Mouse (Mus musculus) CH12.LX (cell line): ENCODE measurements around the gene Nfia.

ENCODE experiments used
- CTCF ChIP-seq, 2 experiments: IDR thresholded peaks in 1 of 2; conservative IDR thresholded peaks in 1 of 2; 2 replicates each; pipeline ENCODE4 v1.5.1; 2011 to 2012; ENCODE audit warnings: low read depth in 2 of 2, low read length in 2 of 2, improper control_type of control experiment in 1 of 2, inconsistent platforms in 1 of 2, mild to moderate bottlenecking in 1 of 2, moderate library complexity in 1 of 2
- KAT2A ChIP-seq: IDR thresholded peaks from 2 replicates; pipeline ENCODE4 v1.6.1; 2012; ENCODE audit warnings: low read length, improper control_type of control experiment, inconsistent platforms; ENCODE audit not compliant: insufficient replicate concordance
- MAFK ChIP-seq: IDR thresholded peaks from 2 replicates; pipeline ENCODE4 v1.6.1; 2011; ENCODE audit warnings: low read length, improper control_type of control experiment; ENCODE audit not compliant: insufficient replicate concordance
- MAX ChIP-seq: IDR thresholded peaks from 2 replicates; pipeline ENCODE4 v1.6.1; 2011; ENCODE audit warnings: low read length, improper control_type of control experiment
- POLR2A ChIP-seq: IDR thresholded peaks from 2 replicates; pipeline ENCODE4 v1.6.1; 2011; ENCODE audit warnings: low read depth, mild to moderate bottlenecking, improper control_type of control experiment, low read length
- SMC3 ChIP-seq: IDR thresholded peaks from 2 replicates; pipeline ENCODE4 v1.6.1; 2011; ENCODE audit warnings: low read depth, low read length, improper control_type of control experiment
- USF1 ChIP-seq: IDR thresholded peaks from 2 replicates; pipeline ENCODE4 v1.6.1; 2014; ENCODE audit warnings: low read depth, mild to moderate bottlenecking, inconsistent platforms, low read length, improper control_type of control experiment

- TF ChIP-seq CTCF (conservative IDR thresholded peaks at IDR 0.05 in 1 of 2, IDR thresholded peaks at IDR 0.05 in 1 of 2; ENCODE audit: low read depth in 2 of 2, low read length in 2 of 2), result no peak
- no peak for TF ChIP-seq MAFK
- TF ChIP-seq SMC3, result no peak
- no peak for TF ChIP-seq POLR2A
- no peak for TF ChIP-seq MAX
- TF ChIP-seq USF1, result no peak
- TF ChIP-seq KAT2A, result no peak
These were observed 88.3 kb downstream of the Nfia start for GRCm38 (mm10) chr4:97860791-97861344.
